Mouse (Mus musculus): ENCODE results near the gene Tmem132d.

GRCm38 (mm10) chr5:128369111-128369510, 63.8 kb downstream of the Tmem132d start:
- TF ChIP-seq POLR2A (IDR thresholded peaks at IDR 0.05; ENCODE audit: borderline replicate concordance, extremely low read depth, insufficient read depth, insufficient read length, poor library complexity, severe bottlenecking) (no peak), CTCF (IDR thresholded peaks at IDR 0.05; ENCODE audit: borderline replicate concordance, extremely low read depth, insufficient read depth, insufficient read length) (no peak)
